Mouse (Mus musculus) right cerebral cortex, adult 18-20 months (tissue): ENCODE measurements around the gene Mex3d.
A peak's percentile ranks its signal among the peaks of the same experiment; 100 is the strongest.
"Not testable (repeated sequence)": the region's sequence is repeated elsewhere in the genome, so short reads cannot be mapped to it uniquely, and the experiment has no call there.

Experiments
- DNase-seq: peaks from one replicate; pipeline ENCODE4 v3.0.0; 2022; ENCODE audit warnings: mixed read lengths

Mex3d gene

GRCm38 (mm10) chr10:80355431-80355830 lies 32.0 kb downstream of the Mex3d start:
- no peak for DNase-seq

- no peak for DNase-seq
Measured at GRCm38 (mm10) chr10:80352727-80353126, 34.7 kb downstream of the Mex3d start.

DNA sequence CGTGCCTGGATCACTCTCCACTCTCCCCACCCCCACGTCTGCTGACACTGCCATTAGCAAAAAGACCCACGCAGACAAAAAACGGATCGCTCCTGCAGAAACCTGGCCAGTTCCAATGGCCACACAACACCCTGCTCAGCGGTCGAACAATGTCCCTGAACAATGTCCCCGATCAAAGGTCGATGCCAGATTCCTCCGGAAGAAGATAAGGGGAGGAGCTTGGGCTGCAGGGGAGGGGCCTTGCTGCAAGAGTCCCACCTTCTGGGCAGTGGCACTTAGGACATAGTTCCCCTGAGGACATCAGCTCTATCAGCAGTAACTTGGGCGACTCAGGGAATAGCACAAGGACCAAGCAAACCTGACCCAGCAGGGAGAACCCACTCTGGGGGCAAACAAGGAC lies 35.6 kb downstream of the Mex3d start:
- no peak for DNase-seq

- DNase-seq, result peak; percentile 77
Measured at GRCm38 (mm10) chr10:80350292-80350691, 37.2 kb downstream of the Mex3d start.

DNA sequence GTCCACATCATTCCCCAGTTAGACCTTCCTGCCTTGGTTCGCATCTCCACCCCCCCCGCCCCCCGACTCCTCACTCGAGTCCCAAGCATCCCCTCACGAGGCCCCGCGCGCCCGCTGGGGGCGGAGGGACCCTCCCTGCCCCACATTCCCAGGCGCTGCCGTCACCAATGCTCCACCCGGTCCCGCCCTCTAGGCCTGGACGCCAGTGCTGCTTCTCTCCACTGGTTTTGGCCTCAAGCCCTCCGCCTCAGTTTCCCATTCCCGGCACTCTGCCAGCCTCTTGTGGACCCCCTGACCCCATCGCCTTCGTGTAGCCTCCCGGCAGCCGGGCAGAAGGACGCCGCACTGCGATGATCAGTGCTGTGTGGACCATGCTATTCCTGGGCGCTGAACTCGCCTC lies 38.5 kb downstream of the Mex3d start:
- no peak for DNase-seq

GRCm38 (mm10) chr10:80348244-80348781 lies 39.1 kb downstream of the Mex3d start, which contains the start of gene Adamtsl5:
Adamtsl5 (minus strand) TSS chr10:80348412.
- DNase-seq, result no peak

DNA sequence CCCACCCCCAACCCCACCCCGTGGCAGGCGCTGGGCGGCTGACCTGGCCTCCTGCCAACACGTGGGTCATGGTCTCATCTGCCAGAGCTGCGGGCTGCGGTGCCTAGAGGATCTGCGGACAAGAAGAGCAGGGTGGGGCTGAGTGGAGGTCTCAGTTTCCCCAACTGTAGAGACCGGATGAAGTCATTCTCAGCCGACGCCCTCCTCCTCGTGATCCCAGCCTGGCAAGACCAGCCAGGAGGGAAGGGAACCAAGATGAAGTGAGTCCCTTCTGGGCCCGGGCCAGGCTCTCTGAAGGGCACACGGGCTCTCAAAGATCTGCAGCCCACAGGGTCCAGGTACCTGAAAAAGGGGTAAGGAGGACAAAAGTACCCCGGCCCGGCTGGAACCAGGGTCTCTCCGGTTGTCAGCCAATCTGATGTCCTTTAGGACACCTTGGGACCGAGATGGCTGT lies 39.9 kb downstream of the Mex3d start:
- DNase-seq, result no peak

GRCm38 (mm10) chr10:80345929-80346328 lies 41.5 kb downstream of the Mex3d start:
- DNase-seq, result not testable (repeated sequence)

- DNase-seq, result no peak
Measured at GRCm38 (mm10) chr10:80345122-80345521, 42.3 kb downstream of the Mex3d start.

- peak; percentile 66 for DNase-seq
Measured at GRCm38 (mm10) chr10:80344131-80344661, 43.3 kb downstream of the Mex3d start.

DNA sequence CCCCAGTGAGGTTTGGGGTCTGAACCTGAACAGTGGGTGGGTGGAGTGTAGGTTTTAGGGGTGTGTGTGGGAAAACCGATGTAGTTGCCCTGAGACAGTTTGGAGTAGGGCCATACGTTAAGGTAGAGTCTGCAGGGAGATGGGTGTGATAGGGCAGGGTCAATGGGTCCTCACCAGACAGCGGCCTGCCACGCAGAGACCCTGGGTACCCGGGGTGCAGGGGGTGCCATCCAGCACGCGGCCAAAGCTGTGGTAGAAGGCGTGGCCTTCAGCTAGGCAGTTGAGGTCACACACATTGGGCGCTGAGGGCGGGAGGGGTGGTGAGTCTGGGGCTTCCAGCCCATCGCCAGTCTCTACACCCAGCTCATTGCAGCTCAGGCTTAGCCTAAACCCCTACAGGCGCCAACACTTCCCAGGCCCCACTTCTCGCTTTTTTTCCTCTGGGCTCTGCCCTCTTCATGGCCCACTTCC lies 44.0 kb downstream of the Mex3d start:
- no peak for DNase-seq

DNA sequence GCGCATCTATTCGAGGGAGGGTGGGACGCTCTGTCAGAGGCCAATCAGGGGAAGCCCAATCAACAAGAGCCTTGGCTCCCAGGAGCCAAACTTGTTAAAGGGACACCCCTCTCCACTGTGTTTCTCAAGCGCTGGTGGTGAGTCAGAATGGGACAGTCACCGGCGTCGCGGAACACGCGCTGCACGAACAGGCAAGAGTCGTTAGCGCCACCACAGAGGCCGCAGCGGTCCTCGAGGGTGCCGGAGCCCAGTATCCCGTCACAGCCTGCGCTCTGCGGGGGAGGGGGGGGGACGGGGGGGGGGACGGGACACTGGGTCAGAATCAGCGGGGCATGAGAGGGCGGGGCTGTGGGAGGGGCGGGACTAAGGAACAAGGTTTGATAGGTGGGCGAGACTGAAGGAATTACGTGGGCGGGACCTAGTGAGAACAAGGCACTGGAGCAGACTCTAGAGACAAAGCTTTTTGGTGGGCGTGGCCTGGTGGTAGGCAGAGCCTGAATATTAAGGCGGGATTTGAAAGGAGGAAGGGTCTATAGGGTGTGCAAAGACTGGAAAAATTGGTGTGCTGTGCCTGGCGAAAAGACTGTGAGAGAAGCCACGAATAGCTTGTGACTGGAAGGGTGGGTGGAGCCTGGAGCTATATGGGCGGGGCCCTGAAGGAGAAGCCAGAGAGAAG lies 44.6 kb downstream of the Mex3d start:
- DNase-seq, result peak; percentile 50

- no peak for DNase-seq
Measured at GRCm38 (mm10) chr10:80342305-80342748, 45.1 kb downstream of the Mex3d start.

DNA sequence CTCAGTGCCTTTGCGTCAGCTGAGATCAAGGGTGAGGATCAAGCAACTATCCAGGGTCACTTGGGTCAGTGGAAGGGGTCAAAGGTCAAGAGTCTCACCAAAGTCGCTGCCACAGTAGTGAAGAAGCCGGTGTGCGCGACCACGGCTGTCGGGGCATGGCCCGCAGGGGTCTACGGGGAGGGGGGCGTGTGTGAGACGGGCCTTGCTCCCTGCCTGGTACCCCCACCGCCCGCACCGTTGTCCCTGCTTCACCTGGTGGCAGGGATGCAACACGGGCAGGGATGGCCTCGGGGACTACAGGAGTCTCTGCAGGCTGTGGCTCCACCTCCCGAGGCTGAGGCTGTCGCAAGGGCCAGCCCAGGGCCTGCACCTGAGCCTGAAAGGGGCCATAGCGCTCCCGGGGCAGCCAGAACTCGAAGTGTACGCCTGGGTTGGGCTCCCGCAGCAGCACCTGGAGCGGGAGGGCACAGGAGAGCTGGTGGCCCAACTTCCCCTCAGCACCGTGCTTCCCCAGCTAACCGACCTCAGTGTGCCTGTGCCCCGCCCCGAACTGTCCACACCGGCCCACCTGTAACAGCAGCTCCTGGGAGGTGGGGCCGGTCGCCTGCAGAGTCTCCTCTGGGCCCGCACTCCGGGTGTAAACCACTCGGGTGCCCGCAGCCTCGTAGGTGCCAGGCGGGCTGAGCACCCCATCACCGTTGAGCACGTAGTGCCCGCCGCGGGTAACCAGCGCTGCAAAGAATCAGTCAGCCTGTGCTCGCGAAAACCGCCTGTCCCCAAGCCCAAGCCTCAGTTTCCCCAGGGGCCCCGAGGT lies 45.8 kb downstream of the Mex3d start:
- no peak for DNase-seq

- DNase-seq, result no peak
Measured at GRCm38 (mm10) chr10:80341026-80341425, 46.4 kb downstream of the Mex3d start.

DNA sequence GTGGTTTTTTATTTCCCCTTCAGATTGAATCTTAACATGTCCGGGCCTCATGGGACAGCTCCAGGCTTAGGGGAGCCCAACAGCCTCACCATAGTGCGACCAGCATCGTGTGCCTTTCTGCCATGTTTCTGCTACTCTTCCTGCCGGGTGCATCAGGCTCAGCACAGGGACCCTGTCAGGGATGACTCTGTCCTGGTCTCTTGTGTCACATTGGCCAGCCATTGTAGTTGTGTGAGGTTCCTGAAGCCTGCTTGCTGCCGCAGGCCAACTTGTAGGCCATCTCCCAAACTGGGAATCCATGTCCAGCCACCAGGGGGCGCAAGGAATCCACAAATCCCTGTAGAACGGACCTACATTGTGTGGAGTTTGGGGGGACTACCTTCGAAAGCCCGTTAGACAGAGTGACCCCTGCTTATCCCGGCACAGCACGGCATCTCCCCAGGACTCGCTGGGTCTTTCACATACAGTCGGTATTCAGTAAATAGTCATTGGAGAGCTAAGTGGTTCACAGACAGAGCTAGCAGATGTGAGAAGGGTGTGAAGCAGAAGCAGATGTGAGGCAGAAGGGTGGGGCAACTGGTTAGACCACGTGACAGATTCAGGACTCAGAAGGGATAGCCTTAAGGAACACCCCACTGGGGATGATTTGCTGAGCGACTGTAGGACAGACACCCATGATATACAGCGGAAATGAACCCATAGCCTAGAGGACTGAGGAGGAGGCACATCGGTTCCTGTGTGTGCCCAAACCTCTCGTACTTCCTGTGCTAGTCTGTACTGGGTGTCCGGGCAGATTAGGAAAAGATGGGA lies 47.3 kb downstream of the Mex3d start:
- DNase-seq, result peak; percentile 79

DNA sequence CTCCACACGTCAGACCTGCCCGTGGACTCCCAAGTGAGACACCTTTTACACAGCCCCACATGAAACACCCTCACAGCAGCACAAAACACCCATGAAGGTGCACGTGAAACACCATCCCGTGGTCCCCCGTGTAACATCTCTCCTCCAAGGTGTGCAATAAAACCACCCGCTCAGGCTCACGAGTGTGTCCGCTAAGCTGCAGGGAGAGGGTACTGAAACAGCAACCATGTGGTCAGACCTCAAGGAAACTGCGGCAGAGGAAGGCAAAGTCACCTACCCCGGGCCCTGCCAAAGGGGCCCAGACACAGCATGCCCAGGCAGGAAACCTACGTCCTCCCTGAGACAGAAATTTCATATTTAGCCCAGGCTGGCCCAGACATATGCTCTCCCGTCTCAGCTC lies 51.2 kb downstream of the Mex3d start:
- peak; percentile 3 for DNase-seq

DNA sequence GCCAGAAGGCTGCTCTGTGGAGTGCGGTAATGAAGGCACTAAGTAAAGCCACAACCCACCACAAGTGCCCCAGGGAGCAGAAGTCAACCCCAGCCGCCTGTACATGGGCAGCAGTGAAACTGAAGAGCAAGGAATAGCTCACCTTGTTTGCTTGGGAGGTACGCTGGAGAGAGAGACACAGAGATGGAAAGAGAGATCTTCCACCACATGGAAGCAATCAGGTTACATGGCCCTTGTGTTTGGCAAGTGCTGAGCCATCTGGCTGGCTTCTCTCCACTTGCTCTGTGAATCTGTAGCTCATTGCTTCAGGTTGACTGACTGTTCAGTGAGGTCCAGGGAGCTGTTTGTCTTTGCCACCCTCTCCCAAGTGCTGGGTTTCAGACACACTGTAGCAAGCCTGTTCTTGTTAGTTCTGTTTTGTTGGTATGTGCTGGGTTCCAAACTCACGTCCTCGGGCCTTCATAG lies 54.9 kb downstream of the Mex3d start:
- no peak for DNase-seq

DNA sequence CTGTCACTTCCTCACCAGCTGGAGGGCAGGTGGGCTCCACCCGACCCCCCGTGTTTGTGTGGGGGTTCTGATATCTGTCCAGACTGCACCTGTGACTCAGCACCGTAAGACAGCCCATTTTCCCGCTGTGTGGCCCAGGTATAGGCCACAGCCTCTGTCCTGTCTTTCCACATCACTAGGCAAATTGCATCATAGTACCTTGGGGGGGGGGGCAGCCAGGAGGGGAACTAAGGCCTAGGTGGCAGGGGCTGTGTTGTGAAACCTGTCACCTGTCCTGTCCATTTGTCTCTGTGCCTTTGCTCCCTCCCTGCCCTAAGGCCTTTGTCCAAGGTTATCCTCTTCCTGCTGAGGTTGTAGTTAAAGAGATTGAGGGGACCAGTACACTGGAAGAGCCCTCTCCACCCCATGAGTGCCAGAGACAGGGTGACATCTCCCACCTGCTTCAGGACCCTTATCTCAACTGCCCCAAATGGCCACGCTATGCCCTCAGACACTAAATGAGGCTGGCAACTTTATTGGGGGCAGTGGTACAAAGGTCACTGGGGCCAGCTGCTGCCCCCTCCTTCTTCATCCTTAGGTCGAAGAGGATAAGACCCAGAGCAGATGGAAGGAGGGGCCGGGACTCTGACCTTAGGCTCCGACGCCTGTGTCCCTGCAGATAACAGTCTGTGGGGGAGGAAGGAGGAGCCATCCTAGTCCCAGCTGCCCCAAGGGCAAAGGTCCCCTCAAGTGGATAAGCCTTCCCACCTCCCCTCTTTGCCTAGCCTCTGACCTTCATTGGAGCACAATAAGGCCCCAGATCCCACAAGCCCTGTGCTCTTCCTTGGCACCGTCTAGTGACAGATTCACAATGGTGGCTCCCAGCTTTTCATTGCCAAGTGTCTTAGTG lies 55.6 kb downstream of the Mex3d start:
- DNase-seq, result no peak

DNA sequence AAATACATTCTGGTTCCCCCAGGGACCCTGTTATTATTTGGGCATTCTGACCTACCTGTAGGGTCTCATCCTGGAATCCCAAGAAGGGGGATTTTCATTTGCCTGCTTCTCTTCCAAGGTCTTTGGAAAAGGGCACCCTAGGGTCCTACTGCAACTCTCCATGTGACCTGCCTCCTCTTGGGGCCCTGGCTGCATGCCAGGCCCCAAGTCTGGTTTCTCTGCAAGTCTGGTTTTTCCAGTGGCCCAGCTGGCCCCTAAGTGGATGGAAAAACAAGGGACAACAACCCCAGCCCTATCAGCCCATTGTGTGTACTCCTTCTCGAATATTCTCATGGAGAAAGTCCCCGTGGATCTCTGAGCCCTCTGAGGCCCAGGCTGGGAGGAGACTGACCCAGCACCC lies 56.6 kb downstream of the Mex3d start:
- DNase-seq, result no peak
